Mouse (Mus musculus): ENCODE measurements around the gene 1110051M20Rik.

Gene 1110051M20Rik

DNA sequence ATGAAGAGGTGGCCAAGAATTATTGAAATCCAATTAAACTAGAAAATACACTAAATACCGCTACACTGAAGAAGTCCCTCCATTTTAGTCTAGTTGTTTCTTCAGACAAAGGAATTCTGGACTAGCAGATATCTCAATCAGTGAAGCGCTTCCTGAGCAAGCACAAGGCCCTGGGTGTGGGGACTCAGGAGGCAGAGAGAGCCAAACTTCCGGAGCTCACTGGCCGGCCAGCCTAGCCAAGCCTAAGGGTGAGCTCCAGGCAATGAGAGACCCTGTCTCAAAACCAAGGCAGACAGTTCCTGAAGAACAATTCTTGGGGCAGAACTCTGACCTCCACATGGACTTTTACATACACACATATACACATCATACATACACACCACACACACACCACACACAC is 95.6 kb downstream of the 1110051M20Rik start:
- DNase-seq (ENCODE audit: low read depth, low spot score): no peak

DNA sequence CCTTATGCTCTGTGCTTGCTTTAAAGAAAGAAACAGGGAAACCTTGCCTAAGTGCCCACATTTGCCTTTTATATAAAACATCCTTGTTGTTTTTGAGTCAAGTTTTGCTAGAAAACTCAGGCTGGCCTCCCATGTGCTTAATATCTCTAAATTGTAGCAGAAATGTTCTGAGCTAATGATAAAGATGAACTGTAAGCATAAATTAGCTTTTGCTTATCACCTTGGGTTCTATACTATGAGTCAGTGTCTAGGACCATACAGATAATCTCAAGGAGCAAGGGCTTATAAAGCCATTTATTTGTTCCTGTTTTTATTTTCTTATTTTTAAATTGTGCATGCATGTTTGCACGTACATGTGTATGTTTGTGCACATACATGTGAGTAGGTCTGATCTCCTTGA is 98.9 kb downstream of the 1110051M20Rik start:
- no peak for DNase-seq (ENCODE audit: low read depth, low spot score)

DNA sequence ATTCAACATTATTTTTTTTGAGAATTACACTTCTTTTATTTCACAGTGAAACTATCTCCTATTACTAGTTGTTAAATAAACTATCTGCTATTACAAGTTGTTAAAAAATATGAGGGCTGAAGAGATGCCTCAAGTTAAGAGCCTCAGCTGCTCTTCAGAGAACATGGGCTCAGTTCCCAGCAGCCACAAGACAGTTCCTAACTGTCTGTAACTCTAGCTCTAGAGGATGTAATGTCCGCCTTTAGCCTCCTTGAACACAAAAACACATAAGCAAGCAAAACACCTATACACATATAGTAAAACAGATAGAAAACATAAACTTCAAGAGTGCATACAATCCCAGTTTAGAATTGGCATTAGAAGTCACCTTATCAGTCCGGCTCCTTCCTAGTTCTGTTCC is 104.9 kb downstream of the 1110051M20Rik start:
- DNase-seq (ENCODE audit: low read depth, low spot score): no peak

DNA sequence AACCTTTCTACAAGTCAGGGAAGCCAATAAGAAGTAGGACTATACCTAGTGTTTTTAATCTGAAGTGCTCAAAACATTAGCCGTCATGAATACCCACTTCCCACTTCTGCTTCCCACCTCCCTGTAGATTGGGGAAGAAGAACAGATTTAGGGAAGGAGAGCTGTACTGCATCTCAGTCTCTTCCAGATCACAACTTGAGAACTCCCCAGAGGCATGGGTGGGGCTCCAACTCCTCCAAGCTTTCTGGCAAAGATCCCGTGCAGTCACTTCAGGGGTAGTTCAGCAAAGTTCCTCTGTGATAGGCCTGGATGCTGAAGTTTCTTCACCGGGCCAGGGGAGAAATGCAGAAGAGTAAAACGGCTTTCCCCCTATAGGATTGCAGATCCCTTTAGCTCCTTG is 109.4 kb downstream of the 1110051M20Rik start:
- DNase-seq (ENCODE audit: low read depth, low spot score): no peak

DNA sequence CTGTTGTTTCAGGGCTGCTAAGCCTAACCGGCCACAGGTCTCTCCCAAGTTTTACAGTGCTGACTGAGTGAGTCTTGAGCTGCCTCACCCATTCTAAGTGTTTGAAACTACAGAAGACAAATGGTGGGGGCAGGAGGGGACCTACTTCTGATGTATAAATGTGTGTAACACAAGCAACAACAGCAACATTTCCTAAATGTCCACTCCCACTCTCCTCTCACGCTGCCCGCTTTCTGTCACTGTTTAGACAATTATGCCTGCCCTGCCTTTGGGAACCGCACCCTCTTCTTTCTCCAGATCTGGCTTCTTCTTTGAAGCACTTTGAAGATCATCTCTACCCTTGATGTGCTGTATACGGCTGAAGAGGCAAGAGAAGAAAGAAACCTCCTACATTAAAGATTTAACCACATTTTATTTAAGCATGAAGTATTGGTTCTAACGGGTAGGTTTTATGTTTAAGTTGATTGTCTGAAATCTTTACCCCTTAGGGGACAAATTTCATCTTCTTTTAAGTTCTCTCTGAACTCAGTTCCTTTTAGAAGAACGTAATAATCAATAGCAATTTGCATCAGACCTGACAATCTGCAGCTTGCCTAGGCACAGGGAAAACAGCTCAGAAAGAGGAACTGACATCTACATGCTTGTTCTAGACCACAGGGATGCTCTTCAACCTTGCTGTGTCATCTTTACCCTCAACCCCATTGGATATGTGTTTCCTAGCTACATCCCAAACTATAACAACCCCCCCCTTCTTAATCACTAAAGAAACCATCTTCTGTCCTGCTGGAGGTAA is 113.3 kb downstream of the 1110051M20Rik start:
- no peak for DNase-seq (ENCODE audit: low read depth, low spot score)

DNA sequence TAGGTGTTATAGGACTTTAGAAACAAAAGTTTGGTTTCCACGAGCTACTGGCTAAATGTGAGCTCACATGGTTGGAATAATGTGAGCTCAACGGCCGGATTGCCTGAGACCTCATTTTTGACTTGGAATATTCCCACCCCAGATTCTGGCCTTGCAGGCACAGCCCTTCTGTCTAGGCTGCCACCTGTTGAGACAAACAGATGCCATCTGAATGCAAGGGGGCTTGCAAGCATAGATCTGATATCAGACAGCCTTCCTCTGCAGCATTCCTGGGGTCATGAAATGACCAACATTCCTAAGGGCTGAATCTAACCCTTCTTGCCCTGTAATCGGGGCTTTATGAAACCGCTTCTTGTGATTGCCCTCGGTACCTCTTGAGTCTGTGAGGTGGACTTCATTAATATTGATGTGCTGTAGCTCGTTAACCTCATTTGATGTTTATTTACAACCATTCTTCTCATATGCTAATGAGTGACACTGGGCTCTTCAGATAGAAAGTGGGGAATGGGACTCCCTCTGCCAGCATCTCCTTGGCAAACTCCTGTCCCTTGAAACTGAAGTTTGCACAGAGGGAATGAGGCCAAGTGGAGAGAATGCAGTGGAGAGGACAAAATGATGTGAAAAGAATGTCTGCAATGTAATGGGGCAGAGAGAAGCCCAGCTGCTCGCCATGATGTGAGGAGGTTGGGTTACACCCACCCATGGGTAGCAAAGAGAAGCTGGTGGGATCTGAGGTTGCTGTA is 114.3 kb downstream of the 1110051M20Rik start:
- DNase-seq (ENCODE audit: low read depth, low spot score): no peak

DNA sequence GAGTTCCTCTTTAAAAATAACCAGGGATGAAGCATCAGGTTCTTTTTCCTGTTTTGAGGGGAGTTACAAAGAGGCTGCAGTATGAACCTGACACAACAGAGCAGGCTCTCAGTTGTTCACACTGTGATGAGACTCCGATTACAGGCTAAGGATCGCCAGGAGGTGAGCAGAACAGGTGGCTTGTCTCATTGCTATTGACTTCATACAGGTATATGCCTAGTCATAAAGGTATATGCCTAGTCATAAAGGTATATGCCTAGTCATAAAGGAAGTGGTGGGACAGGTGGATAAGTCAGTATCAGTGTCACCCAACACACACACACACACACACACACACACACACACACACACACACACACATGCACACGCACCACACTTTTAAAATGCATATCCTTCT is 115.8 kb downstream of the 1110051M20Rik start:
- DNase-seq (ENCODE audit: low read depth, low spot score): no peak

DNA sequence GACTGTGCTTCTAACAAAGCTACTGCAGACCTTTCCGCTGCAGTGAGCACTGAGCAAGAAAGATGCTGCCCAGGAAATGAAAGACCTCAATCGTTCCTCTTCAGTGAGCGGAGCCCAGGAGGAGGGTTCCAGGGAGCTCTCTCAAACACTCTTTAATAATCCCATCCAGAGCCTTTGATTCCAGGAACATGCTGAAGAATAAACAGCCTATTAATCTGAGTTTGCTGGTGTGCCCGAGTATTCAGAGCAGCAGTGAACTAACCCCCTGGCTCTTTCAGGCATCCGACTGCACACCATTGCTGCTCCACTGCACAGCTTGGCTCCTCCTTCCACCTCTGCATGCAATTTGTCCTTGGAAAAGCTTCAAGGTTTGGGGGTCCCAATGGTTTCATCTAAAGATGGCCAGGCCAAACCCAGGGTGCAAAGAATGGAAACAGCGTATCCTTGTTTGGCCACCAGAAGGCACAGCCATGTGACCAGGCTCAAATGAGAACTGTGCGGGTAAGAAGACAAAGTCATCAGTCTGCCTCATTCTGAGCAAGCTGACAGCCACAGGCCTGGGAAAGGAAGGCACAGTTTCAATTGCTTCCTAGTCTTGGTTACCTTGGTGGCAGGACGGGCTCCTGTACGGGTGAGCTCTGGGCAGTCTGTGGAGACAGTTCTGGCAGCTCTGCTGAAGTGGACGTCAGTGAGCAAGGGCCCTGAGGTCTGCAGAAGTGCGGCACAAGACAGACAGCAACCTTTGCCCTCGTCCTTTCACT is 116.4 kb downstream of the 1110051M20Rik start:
- peak; percentile 28 for DNase-seq (ENCODE audit: low read depth, low spot score)

DNA sequence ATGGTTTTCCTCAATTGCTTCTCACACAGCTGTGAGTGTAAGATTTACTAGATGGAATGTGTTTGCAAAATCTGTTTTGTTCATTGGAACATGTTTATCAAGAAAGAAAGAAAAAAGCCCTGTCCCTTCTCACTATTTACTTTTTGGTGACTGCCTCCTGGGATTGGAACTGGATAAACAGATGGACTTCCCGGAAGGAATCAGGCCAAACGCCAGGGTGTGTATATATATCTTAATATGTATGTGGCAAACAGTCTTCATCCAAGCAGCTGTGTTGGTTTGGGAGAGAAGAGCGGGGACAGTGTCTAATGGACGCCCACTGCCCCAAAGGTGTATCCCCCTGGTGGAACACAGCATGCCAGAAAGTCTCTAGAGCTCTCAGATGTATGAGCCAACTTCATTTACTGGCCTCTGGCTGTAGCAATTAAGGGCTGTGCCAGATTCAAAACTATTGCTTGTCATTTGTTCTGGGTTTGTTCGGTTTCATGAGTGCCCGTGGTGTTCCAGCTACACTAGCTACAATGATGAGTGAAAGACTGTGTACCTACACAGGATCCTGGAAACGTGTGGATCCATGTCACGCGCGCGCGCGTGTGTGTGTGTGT is 117.7 kb downstream of the 1110051M20Rik start:
- no peak for DNase-seq (ENCODE audit: low read depth, low spot score)

DNA sequence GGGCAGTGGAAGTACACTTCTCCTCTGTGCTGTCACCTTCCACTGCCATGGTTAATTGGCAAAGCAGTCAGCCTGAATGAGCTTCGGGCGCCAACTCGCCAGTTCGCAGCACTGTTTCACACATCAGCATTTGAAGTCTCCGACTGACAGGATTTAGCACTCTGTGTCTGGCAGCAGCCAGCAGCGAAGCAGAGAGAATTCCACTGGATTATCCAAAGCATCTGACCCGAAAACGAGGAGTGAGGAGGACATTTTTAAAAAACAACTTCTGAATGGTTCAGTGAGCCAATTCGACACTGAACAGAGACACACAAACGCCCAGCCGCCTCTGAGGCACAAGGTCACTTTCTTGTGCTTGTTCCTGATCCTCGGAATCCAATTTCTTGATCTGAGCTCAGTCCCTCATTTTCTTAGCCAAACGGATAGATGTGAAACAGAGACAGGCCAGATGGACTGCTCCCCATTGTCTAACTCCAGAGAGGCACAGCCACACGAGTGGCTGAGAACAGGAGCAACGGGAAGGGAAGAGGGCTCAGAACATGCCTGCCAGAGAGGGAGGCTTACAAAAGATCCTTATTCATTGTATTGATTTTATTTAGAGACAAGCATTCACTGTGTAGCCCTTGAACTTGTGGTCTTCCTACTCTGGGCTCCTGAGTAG is 119.6 kb downstream of the 1110051M20Rik start:
- DNase-seq (ENCODE audit: low read depth, low spot score): peak; percentile 42

DNA sequence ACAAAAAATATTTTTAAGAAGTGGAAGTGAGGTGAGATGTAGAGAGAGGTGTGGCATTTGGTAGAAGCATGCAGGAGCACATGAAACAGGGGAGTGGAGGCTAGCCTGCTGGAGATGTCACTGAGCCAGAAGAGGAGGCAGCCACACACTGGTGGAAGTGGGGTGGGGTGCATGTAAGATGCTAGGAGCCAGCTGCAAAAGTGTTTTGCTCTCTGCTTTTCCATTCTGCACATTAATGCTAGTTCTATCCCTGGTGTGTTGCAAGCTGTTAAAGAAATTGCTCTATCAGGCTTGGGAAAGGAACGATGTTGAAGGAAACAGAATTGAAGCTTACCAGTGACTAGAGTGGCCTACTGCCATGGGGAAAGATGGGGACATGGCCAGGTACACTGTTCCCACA is 120.2 kb downstream of the 1110051M20Rik start:
- no peak for DNase-seq (ENCODE audit: low read depth, low spot score)

DNA sequence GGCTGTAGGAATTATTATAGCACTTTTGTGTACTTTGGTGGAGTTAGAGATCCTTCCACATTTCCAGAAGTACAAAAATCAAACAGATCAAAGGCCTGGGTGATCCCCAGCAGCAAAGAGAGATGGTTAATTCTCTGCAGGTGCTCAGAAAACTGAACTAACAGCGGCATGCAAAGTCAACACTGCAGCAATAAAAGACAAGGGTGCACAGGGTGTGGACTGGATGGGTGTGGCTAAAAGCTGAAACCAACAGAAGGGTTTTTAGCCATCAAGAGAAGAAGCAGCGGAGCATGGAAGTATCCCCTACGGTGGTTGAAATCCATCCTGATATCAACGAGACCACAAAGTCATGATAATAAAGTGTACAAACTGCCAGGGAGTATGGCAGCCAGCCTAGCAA is 122.0 kb downstream of the 1110051M20Rik start:
- no peak for DNase-seq (ENCODE audit: low read depth, low spot score)

DNA sequence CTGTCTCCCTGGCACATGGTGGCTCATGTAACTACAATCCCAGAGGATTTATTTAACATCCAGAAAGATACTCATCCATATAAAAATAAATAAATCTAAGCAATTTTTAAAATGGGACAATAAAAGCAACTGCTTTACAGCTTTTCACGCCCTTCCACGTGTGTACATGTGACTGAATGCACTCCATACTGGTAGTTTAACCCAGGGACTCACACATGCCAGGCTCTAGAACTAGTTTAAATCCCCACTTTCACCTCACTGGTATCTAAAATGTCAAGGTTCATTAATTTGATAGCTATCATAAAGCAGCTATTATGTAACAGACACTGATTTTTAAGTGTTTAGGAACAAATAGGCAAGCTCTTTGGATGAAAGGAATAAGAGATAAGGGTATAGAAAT is 122.6 kb downstream of the 1110051M20Rik start:
- no peak for DNase-seq (ENCODE audit: low read depth, low spot score)

DNA sequence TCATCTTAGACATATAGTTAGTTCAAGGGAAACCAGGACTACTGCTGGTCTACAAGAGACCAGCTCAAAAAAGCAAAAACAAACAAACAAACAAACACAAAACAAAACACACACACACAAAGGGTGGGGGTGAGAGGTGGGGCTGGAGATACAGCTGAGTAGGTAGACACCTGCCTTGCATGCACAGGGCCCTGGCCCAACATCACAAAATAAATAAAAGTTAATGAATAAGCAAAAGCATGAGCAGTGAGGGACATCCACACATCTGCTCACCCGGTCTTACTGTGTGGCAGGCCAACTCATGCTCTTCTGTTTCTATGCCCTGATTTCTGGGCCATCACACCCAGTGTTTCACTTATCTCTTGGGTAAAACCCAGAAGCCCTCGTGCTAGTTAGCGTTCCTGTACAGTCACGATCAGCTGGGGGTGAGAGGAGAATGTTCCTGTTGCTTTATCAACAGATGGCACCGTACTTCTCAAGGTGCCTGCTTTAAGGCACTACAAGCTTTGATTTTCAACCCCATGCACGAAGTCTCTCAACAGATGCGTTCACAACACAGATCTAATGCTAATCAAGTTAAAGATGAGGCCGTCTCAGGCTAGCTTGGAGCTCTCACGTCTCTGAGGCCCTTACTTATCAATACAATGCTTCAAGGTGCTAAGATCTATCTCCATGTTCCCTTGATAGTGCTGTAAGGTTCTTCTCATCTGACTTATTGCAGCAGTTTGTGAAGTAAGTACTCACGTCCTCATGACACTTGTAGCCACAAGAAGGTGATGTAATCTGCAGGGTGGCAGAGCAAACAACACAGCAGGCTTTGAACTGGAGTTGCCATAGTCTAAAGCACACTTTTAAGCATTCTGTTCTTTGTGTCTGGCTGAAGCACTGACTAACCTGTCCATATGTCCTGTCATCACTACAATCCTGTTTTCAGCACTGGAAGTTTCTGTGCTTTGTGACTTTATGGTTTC is 123.7 kb downstream of the 1110051M20Rik start:
- DNase-seq (ENCODE audit: low read depth, low spot score): no peak

DNA sequence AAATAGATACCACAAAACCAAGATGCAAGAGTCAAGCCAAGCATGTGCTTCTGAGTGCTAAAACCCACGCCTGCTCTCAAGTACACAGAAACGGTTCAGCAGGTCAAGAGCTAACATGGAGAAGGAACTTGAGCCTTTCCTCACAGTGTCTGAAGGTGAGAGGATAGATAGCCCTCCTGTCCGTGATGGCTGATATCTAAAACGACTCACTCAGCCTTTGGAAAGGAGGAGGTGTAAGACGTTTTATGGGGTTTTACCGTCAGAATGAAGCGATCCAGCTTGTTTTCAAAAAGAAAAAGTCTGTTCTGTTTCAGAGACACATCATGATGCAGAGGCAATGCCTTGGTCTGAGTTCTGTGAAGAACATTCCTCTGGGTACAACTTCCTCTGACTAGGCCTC is 130.3 kb downstream of the 1110051M20Rik start:
- no peak for DNase-seq (ENCODE audit: low read depth, low spot score)

DNA sequence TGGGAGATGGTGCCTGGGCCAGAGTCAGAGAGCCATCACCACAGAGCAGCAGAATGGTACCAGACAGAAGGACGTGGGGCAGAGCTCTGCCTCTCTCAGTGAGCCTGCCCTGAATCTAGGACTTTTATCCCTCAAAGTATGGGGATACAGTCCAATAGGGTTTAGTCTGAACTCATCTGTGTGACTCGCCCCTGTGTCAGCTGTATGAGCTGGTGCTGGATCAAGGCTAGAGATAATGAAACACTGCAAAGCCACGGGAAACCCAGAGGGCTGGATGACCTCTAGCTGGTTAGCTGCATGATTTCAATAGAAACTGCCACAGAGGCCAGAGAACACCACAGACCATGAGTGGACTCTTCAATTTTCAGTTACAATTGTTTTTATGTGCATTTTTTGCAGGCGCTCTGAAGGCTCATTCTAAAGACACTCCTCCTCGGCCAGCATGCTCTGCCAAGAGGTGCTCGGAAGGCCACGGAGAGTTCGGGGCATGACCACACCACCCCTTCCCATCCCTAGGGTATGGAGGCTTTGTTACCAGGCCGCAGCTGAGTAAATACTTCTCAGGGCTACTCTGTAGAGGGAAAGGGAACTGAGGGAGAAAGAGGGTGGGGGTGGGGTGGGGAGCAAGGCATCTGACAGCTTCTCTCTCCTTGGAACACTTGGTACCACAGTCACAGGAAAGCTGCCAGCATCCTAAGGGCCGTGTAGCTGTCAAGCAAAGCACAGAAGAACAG is 131.8 kb downstream of the 1110051M20Rik start:
- no peak for DNase-seq (ENCODE audit: low read depth, low spot score)

DNA sequence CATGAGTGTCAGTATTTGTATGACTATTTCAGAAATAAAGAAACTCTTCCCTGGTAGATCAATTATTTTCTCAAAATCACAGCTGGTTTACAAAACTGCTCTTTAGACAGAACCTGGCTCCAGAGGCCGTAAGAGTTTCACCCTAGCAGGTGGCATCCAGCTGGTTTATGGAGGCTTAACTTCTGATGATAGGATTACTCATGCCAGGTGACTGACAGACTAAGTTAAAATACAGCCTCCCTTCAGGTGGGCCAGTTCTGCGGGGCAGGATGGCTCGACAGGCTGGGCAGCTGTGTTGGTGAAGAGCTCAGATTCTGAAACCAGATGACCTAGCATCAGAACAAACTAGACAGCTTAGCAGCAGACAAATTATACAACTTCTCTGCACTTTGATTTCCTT is 135.0 kb downstream of the 1110051M20Rik start:
- no peak for DNase-seq (ENCODE audit: low read depth, low spot score)

DNA sequence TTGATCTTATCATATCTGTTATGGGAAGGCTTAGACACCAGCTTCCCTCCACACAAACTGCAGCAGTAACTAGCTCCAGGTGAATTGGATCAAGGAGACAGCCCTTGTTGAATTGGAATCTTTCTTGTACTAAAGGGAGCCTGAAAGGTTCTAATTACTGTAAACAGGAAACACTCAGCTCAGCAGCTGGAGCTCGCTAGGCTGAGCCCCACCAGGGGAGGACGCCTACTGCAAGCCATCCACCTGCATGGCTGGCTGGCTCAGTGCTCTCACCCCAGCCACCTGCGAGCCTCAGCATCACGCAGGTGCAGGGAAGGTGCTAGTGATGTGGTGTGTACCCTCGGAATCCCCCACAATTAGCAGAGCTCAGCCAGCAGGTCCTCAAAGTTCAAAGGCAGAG is 135.8 kb downstream of the 1110051M20Rik start:
- DNase-seq (ENCODE audit: low read depth, low spot score): no peak

DNA sequence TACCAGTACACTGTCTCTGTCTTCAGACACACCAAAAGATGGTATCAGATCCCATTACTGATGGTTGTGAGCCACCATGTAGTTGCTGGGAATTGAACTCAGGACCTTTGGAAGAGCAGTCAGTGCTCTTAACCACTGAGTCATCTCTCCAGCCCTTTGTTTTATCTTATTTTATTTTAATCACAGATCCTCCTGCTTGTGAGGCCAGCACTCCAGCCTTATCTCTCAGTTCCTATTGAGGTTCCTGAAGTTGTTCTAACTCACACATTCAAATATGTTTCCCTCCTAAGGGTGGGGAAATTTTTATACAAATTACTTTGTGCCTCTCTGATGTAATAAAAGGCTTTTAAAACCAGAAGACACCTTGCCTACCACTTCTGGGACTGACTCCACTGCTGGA is 137.9 kb downstream of the 1110051M20Rik start:
- no peak for DNase-seq (ENCODE audit: low read depth, low spot score)

DNA sequence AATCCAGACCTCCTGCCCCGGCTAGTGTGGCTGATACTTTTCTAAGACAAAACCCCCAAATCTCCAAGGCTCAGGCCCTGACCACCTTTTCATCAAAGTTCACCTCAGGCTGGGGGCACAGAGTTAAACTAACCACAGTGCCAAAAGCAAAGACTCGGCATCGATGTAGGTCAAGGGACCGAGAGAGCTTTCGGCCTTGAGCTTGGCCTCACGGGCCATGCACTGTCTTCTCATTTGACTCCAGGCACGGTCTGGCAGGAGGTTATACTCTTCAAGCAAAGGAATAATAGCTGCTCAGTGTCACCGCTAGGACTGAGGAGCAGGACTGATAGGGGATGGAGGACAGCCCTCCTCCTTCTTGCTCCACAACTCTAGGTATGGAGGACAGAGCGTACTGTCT is 138.6 kb downstream of the 1110051M20Rik start:
- DNase-seq (ENCODE audit: low read depth, low spot score): no peak

Measured in brain, embryonic 18.5 days (tissue).